Mouse (Mus musculus): ENCODE data around the gene Gpalpp1. TPM values are rescaled to one million over a fixed set of nuclear protein-coding genes. Genes with fewer than 3 reads are reported as not detected.

The Gpalpp1 gene
- total RNA-seq, 1 experiment from 2014 or later = 19.2 TPM

GRCm38 (mm10) chr14:76120472-76120871, 9.9 kb upstream of the Gpalpp1 start:
- ATAC-seq (replicated peaks; ENCODE audit: insufficient number of reproducible peaks, low FRiP score, low TSS enrichment, poor library complexity, severe bottlenecking) = no peak

GRCm38 (mm10) chr14:76118963-76119362, 8.4 kb upstream of the Gpalpp1 start:
- ATAC-seq (replicated peaks; ENCODE audit: insufficient number of reproducible peaks, low FRiP score, low TSS enrichment, poor library complexity, severe bottlenecking) = no peak

GRCm38 (mm10) chr14:76115744-76116143, 5.2 kb upstream of the Gpalpp1 start:
- ATAC-seq (replicated peaks; ENCODE audit: insufficient number of reproducible peaks, low FRiP score, low TSS enrichment, poor library complexity, severe bottlenecking) = no peak

- no peak for ATAC-seq (replicated peaks; ENCODE audit: insufficient number of reproducible peaks, low FRiP score, low TSS enrichment, poor library complexity, severe bottlenecking)
Measured at GRCm38 (mm10) chr14:76099543-76099942, 11.0 kb downstream of the Gpalpp1 start.

- no peak for ATAC-seq (replicated peaks; ENCODE audit: insufficient number of reproducible peaks, low FRiP score, low TSS enrichment, poor library complexity, severe bottlenecking)
Measured at GRCm38 (mm10) chr14:76097815-76098214, 12.7 kb downstream of the Gpalpp1 start.

GRCm38 (mm10) chr14:76097244-76097643, 13.3 kb downstream of the Gpalpp1 start:
- no peak for ATAC-seq (replicated peaks; ENCODE audit: insufficient number of reproducible peaks, low FRiP score, low TSS enrichment, poor library complexity, severe bottlenecking)

GRCm38 (mm10) chr14:76084188-76084587, 26.4 kb downstream of the Gpalpp1 start:
- no peak for ATAC-seq (replicated peaks; ENCODE audit: insufficient number of reproducible peaks, low FRiP score, low TSS enrichment, poor library complexity, severe bottlenecking)

- no peak for ATAC-seq (replicated peaks; ENCODE audit: insufficient number of reproducible peaks, low FRiP score, low TSS enrichment, poor library complexity, severe bottlenecking)
Measured at GRCm38 (mm10) chr14:76082086-76082636, 28.4 kb downstream of the Gpalpp1 start.

GRCm38 (mm10) chr14:76081451-76081850, 29.1 kb downstream of the Gpalpp1 start:
- ATAC-seq (replicated peaks; ENCODE audit: insufficient number of reproducible peaks, low FRiP score, low TSS enrichment, poor library complexity, severe bottlenecking) = no peak

- no peak for ATAC-seq (replicated peaks; ENCODE audit: insufficient number of reproducible peaks, low FRiP score, low TSS enrichment, poor library complexity, severe bottlenecking)
Measured at GRCm38 (mm10) chr14:76077088-76077491, 33.5 kb downstream of the Gpalpp1 start.

GRCm38 (mm10) chr14:76076602-76077001, 34.0 kb downstream of the Gpalpp1 start:
- ATAC-seq (replicated peaks; ENCODE audit: insufficient number of reproducible peaks, low FRiP score, low TSS enrichment, poor library complexity, severe bottlenecking) = no peak

GRCm38 (mm10) chr14:76075721-76076120, 34.8 kb downstream of the Gpalpp1 start:
- ATAC-seq (replicated peaks; ENCODE audit: insufficient number of reproducible peaks, low FRiP score, low TSS enrichment, poor library complexity, severe bottlenecking) = no peak

GRCm38 (mm10) chr14:76074206-76074605, 36.4 kb downstream of the Gpalpp1 start:
- no peak for ATAC-seq (replicated peaks; ENCODE audit: insufficient number of reproducible peaks, low FRiP score, low TSS enrichment, poor library complexity, severe bottlenecking)

- ATAC-seq (replicated peaks; ENCODE audit: insufficient number of reproducible peaks, low FRiP score, low TSS enrichment, poor library complexity, severe bottlenecking) = no peak
Measured at GRCm38 (mm10) chr14:76072626-76073025, 37.9 kb downstream of the Gpalpp1 start.

GRCm38 (mm10) chr14:76069296-76069695, 41.3 kb downstream of the Gpalpp1 start:
- ATAC-seq (replicated peaks; ENCODE audit: insufficient number of reproducible peaks, low FRiP score, low TSS enrichment, poor library complexity, severe bottlenecking) = no peak

- ATAC-seq (replicated peaks; ENCODE audit: insufficient number of reproducible peaks, low FRiP score, low TSS enrichment, poor library complexity, severe bottlenecking) = no peak
Measured at GRCm38 (mm10) chr14:76068296-76068695, 42.3 kb downstream of the Gpalpp1 start.

- no peak for ATAC-seq (replicated peaks; ENCODE audit: insufficient number of reproducible peaks, low FRiP score, low TSS enrichment, poor library complexity, severe bottlenecking)
Measured at GRCm38 (mm10) chr14:76067237-76067636, 43.3 kb downstream of the Gpalpp1 start.

GRCm38 (mm10) chr14:76059441-76059840, 51.1 kb downstream of the Gpalpp1 start:
- ATAC-seq (replicated peaks; ENCODE audit: insufficient number of reproducible peaks, low FRiP score, low TSS enrichment, poor library complexity, severe bottlenecking) = no peak

- ATAC-seq (replicated peaks; ENCODE audit: insufficient number of reproducible peaks, low FRiP score, low TSS enrichment, poor library complexity, severe bottlenecking) = no peak
Measured at GRCm38 (mm10) chr14:76053726-76054125, 56.8 kb downstream of the Gpalpp1 start.

GRCm38 (mm10) chr14:76051966-76052365, 58.6 kb downstream of the Gpalpp1 start:
- ATAC-seq (replicated peaks; ENCODE audit: insufficient number of reproducible peaks, low FRiP score, low TSS enrichment, poor library complexity, severe bottlenecking) = no peak

GRCm38 (mm10) chr14:76045767-76046166, 64.8 kb downstream of the Gpalpp1 start:
- ATAC-seq (replicated peaks; ENCODE audit: insufficient number of reproducible peaks, low FRiP score, low TSS enrichment, poor library complexity, severe bottlenecking) = no peak
